Mouse (Mus musculus): ENCODE measurements around the gene Synpo2. TPM values are rescaled to one million over a fixed set of nuclear protein-coding genes. Genes with fewer than 3 reads are reported as not detected.

Gene Synpo2
- polyA plus RNA-seq, 1 experiment from 2014 or later, result 2.2 TPM

- Histone ChIP-seq H3K4me2 (replicated peaks; ENCODE audit: low read depth, low read length) (0 out of 2 replicates have a peak overlapping the region, but pooled peaks have one; percentile 31), H3K36me3 (ENCODE audit: insufficient read depth, low read length) (no peaks in the 10 kb centered on the region), H3K27me3 (replicated peaks; ENCODE audit: insufficient read depth, low read length) (no peaks in the 10 kb centered on the region), H3K9ac (replicated peaks; ENCODE audit: low read depth) (no peak overlapping the region), H3K4me1 (ENCODE audit: insufficient read depth, low read depth, low read length) (no peaks in the 10 kb centered on the region; the same call in 1 of the 2 replicates), H3K4me3 (ENCODE audit: low read depth, low read length) (peak overlapping the region; percentile 21; the same call in 1 of the 2 replicates), H3K27ac (ENCODE audit: low read length) (no peak overlapping the region), H3K9me3 (ENCODE audit: low read length) (no peaks in the 10 kb centered on the region)
- DNase-seq (ENCODE audit: low spot score) (peak; percentile 27), ATAC-seq (no peak)
- TF ChIP-seq CTCF (IDR thresholded peaks at IDR 0.05) (no peak), EP300 (IDR thresholded peaks at IDR 0.05) (no peak)
- 36% methylated on average over 6 of the region's 6 CpGs for WGBS
Observed at GRCm38 (mm10) chr3:123264706-123265105, 28.8 kb upstream of the Synpo2 start.

GRCm38 (mm10) chr3:123258709-123259108 lies 22.8 kb upstream of the Synpo2 start:
- 68% methylated on average over 4 of the region's 4 CpGs for WGBS
- H3K4me3 ChIP-seq (ENCODE audit: low read depth, low read length), result no peak overlapping the region
- H3K27me3 ChIP-seq (replicated peaks; ENCODE audit: insufficient read depth, low read length), result no peaks in the 10 kb centered on the region
- ATAC-seq, result no peak
- H3K9me3 ChIP-seq (ENCODE audit: low read length), result no peaks in the 10 kb centered on the region
- no peak overlapping the region for H3K9ac ChIP-seq (replicated peaks; ENCODE audit: low read depth)
- H3K4me1 ChIP-seq (ENCODE audit: insufficient read depth, low read depth, low read length), result no peaks in the 10 kb centered on the region
- no peaks in the 10 kb centered on the region for H3K36me3 ChIP-seq (ENCODE audit: insufficient read depth, low read length)
- TF ChIP-seq EP300 (IDR thresholded peaks at IDR 0.05), result no peak
- TF ChIP-seq CTCF (IDR thresholded peaks at IDR 0.05), result no peak
- H3K27ac ChIP-seq (ENCODE audit: low read length), result no peak overlapping the region
- DNase-seq (ENCODE audit: low spot score), result no peak
- H3K4me2 ChIP-seq (replicated peaks; ENCODE audit: low read depth, low read length), result no peak overlapping the region

- no peak overlapping the region for H3K27ac ChIP-seq (ENCODE audit: low read length)
- no peak overlapping the region for H3K9ac ChIP-seq (replicated peaks; ENCODE audit: low read depth)
- H3K4me2 ChIP-seq (replicated peaks; ENCODE audit: low read depth, low read length), result no peak overlapping the region
- no peaks in the 10 kb centered on the region for H3K4me1 ChIP-seq (ENCODE audit: insufficient read depth, low read depth, low read length)
- ATAC-seq (no peak), DNase-seq (ENCODE audit: low spot score) (peak; percentile 32)
- 62% methylated on average over 11 of the region's 11 CpGs for WGBS
- no peaks in the 10 kb centered on the region for H3K36me3 ChIP-seq (ENCODE audit: insufficient read depth, low read length)
- no peak overlapping the region for H3K4me3 ChIP-seq (ENCODE audit: low read depth, low read length)
- no peaks in the 10 kb centered on the region for H3K27me3 ChIP-seq (replicated peaks; ENCODE audit: insufficient read depth, low read length)
- TF ChIP-seq CTCF (IDR thresholded peaks at IDR 0.05) (no peak; the same call in 1 of the 2 replicates), EP300 (IDR thresholded peaks at IDR 0.05) (no peak)
- H3K9me3 ChIP-seq (ENCODE audit: low read length), result no peaks in the 10 kb centered on the region
Observed at GRCm38 (mm10) chr3:123256181-123257101, 20.5 kb upstream of the Synpo2 start.

- Histone ChIP-seq H3K36me3 (ENCODE audit: insufficient read depth, low read length) (no peaks in the 10 kb centered on the region), H3K9me3 (ENCODE audit: low read length) (no peaks in the 10 kb centered on the region), H3K4me3 (ENCODE audit: low read depth, low read length) (no peak overlapping the region), H3K9ac (replicated peaks; ENCODE audit: low read depth) (no peak overlapping the region), H3K27me3 (replicated peaks; ENCODE audit: insufficient read depth, low read length) (no peaks in the 10 kb centered on the region), H3K4me2 (replicated peaks; ENCODE audit: low read depth, low read length) (no peak overlapping the region), H3K4me1 (ENCODE audit: insufficient read depth, low read depth, low read length) (no peaks in the 10 kb centered on the region), H3K27ac (ENCODE audit: low read length) (no peak overlapping the region)
- 36% methylated on average over 4 of the region's 4 CpGs for WGBS
- TF ChIP-seq EP300 (IDR thresholded peaks at IDR 0.05) (no peak), CTCF (IDR thresholded peaks at IDR 0.05) (no peak)
- DNase-seq (ENCODE audit: low spot score), result no peak
- ATAC-seq, result no peak
Observed at GRCm38 (mm10) chr3:123245646-123246045, 9.7 kb upstream of the Synpo2 start.

GRCm38 (mm10) chr3:123244376-123244775 lies 8.4 kb upstream of the Synpo2 start:
- 35% methylated on average over 5 of the region's 5 CpGs for WGBS
- Histone ChIP-seq H3K27ac (ENCODE audit: low read length) (no peak overlapping the region), H3K9ac (replicated peaks; ENCODE audit: low read depth) (no peak overlapping the region)

GRCm38 (mm10) chr3:123237446-123237845 lies 1.5 kb upstream of the Synpo2 start:
- H3K9ac ChIP-seq (replicated peaks; ENCODE audit: low read depth), result no peak overlapping the region
- no peak overlapping the region for H3K4me2 ChIP-seq (replicated peaks; ENCODE audit: low read depth, low read length)

More at GRCm38 (mm10) chr3:123244376-123244775, 8.4 kb upstream of the Synpo2 start:
- Histone ChIP-seq H3K4me2 (replicated peaks; ENCODE audit: low read depth, low read length) (no peak overlapping the region), H3K9me3 (ENCODE audit: low read length) (no peaks in the 10 kb centered on the region), H3K36me3 (ENCODE audit: insufficient read depth, low read length) (no peaks in the 10 kb centered on the region), H3K27me3 (replicated peaks; ENCODE audit: insufficient read depth, low read length) (no peaks in the 10 kb centered on the region), H3K4me1 (ENCODE audit: insufficient read depth, low read depth, low read length) (no peaks in the 10 kb centered on the region), H3K4me3 (ENCODE audit: low read depth, low read length) (no peak overlapping the region)
- DNase-seq (ENCODE audit: low spot score) (no peak), ATAC-seq (no peak)
- no peak for TF ChIP-seq CTCF (IDR thresholded peaks at IDR 0.05)
- TF ChIP-seq EP300 (IDR thresholded peaks at IDR 0.05), result no peak

More at GRCm38 (mm10) chr3:123237446-123237845, 1.5 kb upstream of the Synpo2 start:
- Histone ChIP-seq H3K36me3 (ENCODE audit: insufficient read depth, low read length) (no peaks in the 10 kb centered on the region), H3K4me3 (ENCODE audit: low read depth, low read length) (no peak overlapping the region), H3K9me3 (ENCODE audit: low read length) (no peaks in the 10 kb centered on the region), H3K4me1 (ENCODE audit: insufficient read depth, low read depth, low read length) (0 out of 2 replicates have a peak, but pooled peaks cover 3% of the 10 kb centered on the region), H3K27ac (ENCODE audit: low read length) (no peak overlapping the region), H3K27me3 (replicated peaks; ENCODE audit: insufficient read depth, low read length) (no peaks in the 10 kb centered on the region)
- TF ChIP-seq EP300 (IDR thresholded peaks at IDR 0.05), result no peak
- no peak for TF ChIP-seq CTCF (IDR thresholded peaks at IDR 0.05)
- ATAC-seq (no peak), DNase-seq (ENCODE audit: low spot score) (no peak)

Data from lung, postnatal 0 days (tissue).